ENCODE assay signal across 10 mouse cellular contexts in the genomic region with DNA sequence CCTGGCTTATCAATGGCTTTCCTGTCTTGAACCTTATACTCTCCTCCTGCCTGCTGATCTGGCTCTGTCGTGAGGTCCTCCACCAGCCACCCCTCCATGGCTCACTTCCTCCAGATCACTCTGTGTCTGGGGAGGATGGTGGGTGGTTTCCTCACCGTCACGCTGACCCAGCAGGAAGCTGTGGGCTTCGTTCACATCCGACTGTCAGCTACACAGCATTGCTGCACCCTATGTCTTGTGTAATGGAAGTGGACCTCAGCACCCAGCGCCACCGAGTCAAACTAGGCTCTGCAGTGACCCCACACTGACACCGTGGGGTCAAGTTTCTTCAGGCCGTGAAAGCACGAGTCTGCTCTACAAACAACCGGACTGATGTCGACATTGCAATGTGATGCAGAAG.
DNase-seq lines count a peak whose midpoint lies in the region; ATAC-seq and TF ChIP-seq lines count a peak whose summit lies in the region.
"Had no signal": no experiment of that assay in that cellular context is flagged by ENCODE, and none has a peak within 500 bp of the region (broad histone marks: within the 10 kb centered on the region; RNA-seq: fewer than 3 reads in every experiment).

No protein-coding gene starts in this region.

- peak; percentile 41; the same call in 1 of the 2 replicates for ATAC-seq in frontal cortex, adult (ENCODE audit: low TSS enrichment)
- peak; percentile 98 for ATAC-seq in activated CD4-positive, CD25-positive, alpha-beta regulatory T cell, adult 4 months
- ATAC-seq in midbrain, embryonic 15.5 days (replicated peaks): no peak

- DNase-seq in frontal cortex, postnatal 14 days (ENCODE audit: low spot score in 2 of 2): no peak
- DNase-seq in lung, adult 2 months: peak; percentile 18
- peak; percentile 38 to 47 for DNase-seq in spleen, adult 18-20 months
- DNase-seq in cerebellum, adult 11 months: no peak
- DNase-seq in right cerebral cortex, adult 2 months (ENCODE audit: low spot score in 2 of 2): no peak
- DNase-seq: midbrain, embryonic 14.5 days had no signal

- no peaks in the 10 kb centered on the region for H3K36me3 ChIP-seq in midbrain, embryonic 15.5 days (replicated peaks)
- H3K36me3 ChIP-seq: embryonic facial prominence, embryonic 12.5 days had no signal

- H3K27ac ChIP-seq in midbrain, embryonic 15.5 days: no peak overlapping the region
- H3K27ac ChIP-seq: embryonic facial prominence, embryonic 12.5 days had no signal

- no peak for TF ChIP-seq CTCF in lung, adult 2 months (IDR thresholded peaks at IDR 0.05; ENCODE audit: insufficient read depth, low read length)

- no peaks in the 10 kb centered on the region for H3K4me1 ChIP-seq in lung, adult 2 months (ENCODE audit: control insufficient read depth, insufficient read depth, low read length)
- peaks cover 6% of the 10 kb centered on the region for H3K4me1 ChIP-seq in midbrain, embryonic 15.5 days

- no peak overlapping the region for H3K4me3 ChIP-seq in lung, adult 2 months (replicated peaks; ENCODE audit: extremely low read depth, low read depth, low read length)
- H3K4me3 ChIP-seq in midbrain, embryonic 15.5 days: no peak overlapping the region
- H3K4me3 ChIP-seq: embryonic facial prominence, embryonic 12.5 days had no signal

- WGBS in lung, adult 2 months: 41% methylated on average over 12 of the region's 12 CpGs
- WGBS in midbrain, embryonic 15.5 days: 78% methylated on average over 12 of the region's 12 CpGs

- H3K27me3 ChIP-seq in midbrain, embryonic 15.5 days (replicated peaks): no peaks in the 10 kb centered on the region

- TF ChIP-seq POLR2A in lung, adult 2 months (IDR thresholded peaks at IDR 0.05; ENCODE audit: borderline replicate concordance, extremely low read depth, low read depth, low read length): no peak

- no peak overlapping the region for H3K9ac ChIP-seq in midbrain, embryonic 15.5 days
- H3K9ac ChIP-seq: embryonic facial prominence, embryonic 12.5 days had no signal

- H3K4me2 ChIP-seq in midbrain, embryonic 15.5 days: no peak overlapping the region
- H3K4me2 ChIP-seq: embryonic facial prominence, embryonic 12.5 days had no signal

- no peaks in the 10 kb centered on the region for H3K9me3 ChIP-seq in midbrain, embryonic 15.5 days
- H3K9me3 ChIP-seq: embryonic facial prominence, embryonic 12.5 days had no signal

Comparison
In these comparisons a context has a peak if more than half of its experiments do, and no peak if none do; other contexts are left out.
1. DNase-seq: peak in lung, adult 2 months (single experiment) and spleen, adult 18-20 months (2 of 2); none in frontal cortex, postnatal 14 days (0 of 2), cerebellum, adult 11 months (single experiment) and right cerebral cortex, adult 2 months (0 of 2).